Mouse (Mus musculus) thymus, adult 2 months (tissue): ENCODE data around the gene Dpep3.

Source experiments
- CTCF ChIP-seq: fragments of 200-500 bp; IDR thresholded peaks from 2 replicates; pipeline ENCODE4 v1.5.1; 2012; ENCODE audit warnings: mild to moderate bottlenecking, control low read depth, low read length, moderate library complexity, borderline replicate concordance; ENCODE audit not compliant: control insufficient read depth, poor library complexity, insufficient read depth; ENCODE audit errors: extremely low read depth
- POLR2A ChIP-seq: fragments of 200-500 bp; IDR thresholded peaks from 2 replicates; pipeline ENCODE4 v1.6.1; 2012; ENCODE audit warnings: mild to moderate bottlenecking, low read length, control low read depth, moderate library complexity; ENCODE audit not compliant: control insufficient read depth, poor library complexity, insufficient read depth; ENCODE audit errors: extremely low read depth

DNA sequence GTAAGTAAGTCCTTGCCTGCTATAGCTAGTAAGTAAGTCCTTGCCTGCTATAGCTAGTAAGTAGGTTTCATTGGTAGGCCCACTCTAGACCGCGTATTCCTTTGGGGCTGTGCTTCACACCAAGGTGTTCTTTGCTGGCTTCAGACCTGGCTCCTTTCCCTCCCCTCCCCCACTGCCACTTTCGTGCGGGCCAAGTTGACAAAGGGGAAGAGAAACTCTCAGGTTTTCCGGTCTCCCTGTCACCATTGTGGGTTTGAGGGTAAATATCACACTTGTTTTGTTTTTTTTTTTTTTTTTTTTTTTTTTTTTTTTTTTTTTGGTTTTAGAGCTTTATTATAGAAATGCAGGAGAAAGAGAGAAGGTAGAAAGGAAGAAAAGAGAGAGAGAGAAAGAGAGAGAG lies 13.3 kb upstream of the Dpep3 start:
- no peak for TF ChIP-seq POLR2A
- TF ChIP-seq CTCF = no peak
